12 mouse cellular contexts compared by ENCODE assay signal in genomic region chr17:72265171-72266022, GRCm38 (mm10).
DNase-seq lines count a peak whose midpoint lies in the region; ATAC-seq and TF ChIP-seq lines count a peak whose summit lies in the region.
"Had no signal": no experiment of that assay in that cellular context is flagged by ENCODE, and none has a peak within 500 bp of the region (broad histone marks: within the 10 kb centered on the region; RNA-seq: fewer than 3 reads in every experiment).

No protein-coding gene starts in this region.

- no peak overlapping the region for H3K4me2 ChIP-seq in midbrain, embryonic 11.5 days
- H3K4me2 ChIP-seq in midbrain, embryonic 13.5 days (replicated peaks): no peak overlapping the region
- H3K4me2 ChIP-seq in forebrain, postnatal 0 days (ENCODE audit: low read depth): no peak overlapping the region

- H3K27me3 ChIP-seq in kidney, adult 2 months (replicated peaks; ENCODE audit: control insufficient read depth, insufficient read depth, low read length): no peaks in the 10 kb centered on the region
- H3K27me3 ChIP-seq in midbrain, embryonic 11.5 days (ENCODE audit: control insufficient read depth, insufficient read depth, low read length): no peaks in the 10 kb centered on the region
- H3K27me3 ChIP-seq in midbrain, embryonic 13.5 days: no peaks in the 10 kb centered on the region
- no peaks in the 10 kb centered on the region for H3K27me3 ChIP-seq in forebrain, postnatal 0 days (ENCODE audit: insufficient read depth, low read length)

- peak; percentile 21 for DNase-seq in adrenal gland, postnatal 10 days
- no peak for DNase-seq in adrenal gland, adult 2 months
- DNase-seq in kidney, postnatal 10 days: peak; percentile 52
- DNase-seq in kidney, adult 2 months: no peak
- DNase-seq in midbrain, embryonic 11.5 days (ENCODE audit: low spot score, missing footprints): peak; percentile 54
- peak; percentile 70 for DNase-seq in forebrain, postnatal 0 days

- 90% methylated on average over 9 of the region's 9 CpGs for WGBS in kidney, adult 2 months
- 91% methylated on average over 9 of the region's 9 CpGs for WGBS in midbrain, embryonic 11.5 days
- 92% methylated on average over 9 of the region's 9 CpGs for WGBS in midbrain, embryonic 13.5 days
- WGBS in forebrain, postnatal 0 days: 67% methylated on average over 9 of the region's 9 CpGs

- H3K4me3 ChIP-seq in kidney, adult 2 months (ENCODE audit: insufficient read depth, low read depth, low read length): no peak overlapping the region
- no peak overlapping the region for H3K4me3 ChIP-seq in midbrain, embryonic 11.5 days (ENCODE audit: low read depth, low read length)
- H3K4me3 ChIP-seq in midbrain, embryonic 13.5 days (replicated peaks): no peak overlapping the region
- no peak overlapping the region for H3K4me3 ChIP-seq in forebrain, postnatal 0 days (ENCODE audit: low read depth, low read length)
- H3K4me3 ChIP-seq: hindbrain, embryonic 10.5 days; myocyte had no signal

- H3K4me1 ChIP-seq in kidney, adult 2 months (ENCODE audit: control insufficient read depth, insufficient read depth, low read length): no peaks in the 10 kb centered on the region
- H3K4me1 ChIP-seq in midbrain, embryonic 11.5 days (ENCODE audit: control insufficient read depth, insufficient read depth, low read length): no peaks in the 10 kb centered on the region
- no peaks in the 10 kb centered on the region for H3K4me1 ChIP-seq in midbrain, embryonic 13.5 days (replicated peaks)
- H3K4me1 ChIP-seq in forebrain, postnatal 0 days (ENCODE audit: insufficient read depth): peaks cover 8% of the 10 kb centered on the region; the same call in 1 of the 2 replicates
- H3K4me1 ChIP-seq: hindbrain, embryonic 10.5 days had no signal

- no peak for ATAC-seq in midbrain, embryonic 11.5 days (ENCODE audit: low FRiP score)
- no peak for ATAC-seq in midbrain, embryonic 13.5 days
- no peak for ATAC-seq in forebrain, postnatal 0 days
- no peak for ATAC-seq in cerebellum, adult (ENCODE audit: insufficient number of reproducible peaks, low FRiP score, low TSS enrichment)
- ATAC-seq: activated CD4-positive, CD25-positive, alpha-beta regulatory T cell, adult 4 months had no signal

- TF ChIP-seq CTCF in kidney, adult 2 months (conservative IDR thresholded peaks at IDR 0.05; ENCODE audit: insufficient read depth, insufficient read length, low read depth, low read length): no peak
- no peak for TF ChIP-seq CTCF in forebrain, postnatal 0 days (IDR thresholded peaks at IDR 0.05; ENCODE audit: low read depth)

- no peaks in the 10 kb centered on the region for H3K9me3 ChIP-seq in midbrain, embryonic 11.5 days (ENCODE audit: control insufficient read depth, low read length)
- H3K9me3 ChIP-seq in midbrain, embryonic 13.5 days: no peaks in the 10 kb centered on the region
- no peaks in the 10 kb centered on the region for H3K9me3 ChIP-seq in forebrain, postnatal 0 days (ENCODE audit: low read length)
- H3K9me3 ChIP-seq: hindbrain, embryonic 10.5 days had no signal

- H3K27ac ChIP-seq in kidney, adult 2 months (ENCODE audit: insufficient read depth, low read depth, low read length): no peak overlapping the region
- no peak overlapping the region for H3K27ac ChIP-seq in midbrain, embryonic 11.5 days (ENCODE audit: low read depth, low read length)
- H3K27ac ChIP-seq in midbrain, embryonic 13.5 days: no peak overlapping the region
- 0 out of 2 replicates have a peak overlapping the region, but pooled peaks have one; percentile 29 for H3K27ac ChIP-seq in forebrain, postnatal 0 days (ENCODE audit: low read depth, low read length)
- H3K27ac ChIP-seq: hindbrain, embryonic 10.5 days; macrophage had no signal

- TF ChIP-seq POLR2A in kidney, adult 2 months (IDR thresholded peaks at IDR 0.05; ENCODE audit: low read depth, low read length): no peak

- no peaks in the 10 kb centered on the region for H3K36me3 ChIP-seq in kidney, adult 2 months (ENCODE audit: control insufficient read depth, insufficient read depth, low read length)
- H3K36me3 ChIP-seq in midbrain, embryonic 11.5 days (ENCODE audit: control insufficient read depth, insufficient read depth, low read length): no peaks in the 10 kb centered on the region
- H3K36me3 ChIP-seq in midbrain, embryonic 13.5 days: no peaks in the 10 kb centered on the region
- no peaks in the 10 kb centered on the region for H3K36me3 ChIP-seq in forebrain, postnatal 0 days (ENCODE audit: insufficient read depth)
- H3K36me3 ChIP-seq: hindbrain, embryonic 10.5 days had no signal

- no peak overlapping the region for H3K9ac ChIP-seq in midbrain, embryonic 11.5 days (ENCODE audit: low read length)
- H3K9ac ChIP-seq in midbrain, embryonic 13.5 days (replicated peaks): no peak overlapping the region
- H3K9ac ChIP-seq in forebrain, postnatal 0 days: no peak overlapping the region

Comparison
In these comparisons a context has a peak if more than half of its experiments do, and no peak if none do; other contexts are left out.
1. DNase-seq: peak in adrenal gland, postnatal 10 days (single experiment), kidney, postnatal 10 days (single experiment), midbrain, embryonic 11.5 days (single experiment) and forebrain, postnatal 0 days (single experiment); none in adrenal gland, adult 2 months (single experiment) and kidney, adult 2 months (single experiment).